Mouse (Mus musculus): Measurements from ENCODE around the gene Rbfox2. TPM values are rescaled to one million over a fixed set of nuclear protein-coding genes. Genes with fewer than 3 reads are reported as not detected.

The Rbfox2 gene
- total RNA-seq, 1 experiment from 2014 or later: 0.12 TPM

DNA sequence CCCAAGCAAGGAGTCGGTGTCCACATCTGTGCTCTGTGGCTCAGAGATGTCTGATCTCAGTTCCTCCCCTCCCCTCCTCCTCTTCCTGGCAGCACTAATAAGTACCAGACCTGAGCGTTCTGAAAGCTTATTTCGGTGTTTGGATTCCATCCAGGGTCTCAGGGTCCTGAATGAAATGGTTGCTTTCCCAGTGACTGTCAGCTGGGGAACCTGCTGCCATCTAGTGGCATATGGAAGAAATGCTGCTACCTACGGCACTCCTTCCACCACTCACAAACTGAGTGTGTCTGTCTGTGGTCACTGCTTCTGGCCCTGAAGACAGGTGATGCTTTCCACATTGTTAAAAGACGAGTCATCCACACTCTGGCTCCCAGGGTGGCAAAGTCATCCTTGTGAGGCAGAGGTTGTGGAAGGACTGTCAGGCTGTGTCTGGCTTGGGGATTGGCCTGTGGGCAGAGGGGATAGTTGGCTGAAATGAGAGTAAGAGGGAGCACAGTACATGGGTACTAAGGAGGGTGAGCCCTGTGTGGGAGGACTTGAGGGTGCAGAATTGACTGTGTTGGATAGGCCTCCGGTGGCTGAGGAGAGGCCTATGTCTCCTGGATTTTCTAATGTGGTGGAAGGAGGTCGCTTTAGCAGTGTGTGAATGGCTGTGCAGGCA lies 277.3 kb downstream of the Rbfox2 start:
- no peak for ATAC-seq (ENCODE audit: extremely low read depth, insufficient number of reproducible peaks, low FRiP score, poor library complexity, severe bottlenecking)

Other genes starting within 250 kb of the Rbfox2 start
- 0.12 and 2.1 TPM in 2 replicates for gene Apol7a, start 92.1 kb upstream of the Rbfox2 start, total RNA-seq (2017)
- gene Apol9a, start 104.1 kb upstream of the Rbfox2 start, total RNA-seq (2017): 0.47 TPM in 1 of 2 replicates, not detected in the other
- gene Apol7b, start 140.5 kb upstream of the Rbfox2 start, total RNA-seq (2017): not detected in 2 replicates
- not detected in 2 replicates for gene Apol10a, start 170.0 kb upstream of the Rbfox2 start, total RNA-seq (2017)
- not detected in 2 replicates for gene Apol11a, start 201.3 kb upstream of the Rbfox2 start, total RNA-seq (2017)
- not detected in 2 replicates for gene Apol7c, start 226.3 kb upstream of the Rbfox2 start, total RNA-seq (2017)

Data from neutrophil, adult 5-6 weeks (primary cell).